Mouse (Mus musculus): ENCODE data around the gene 2810459M11Rik. TPM values are rescaled to one million over a fixed set of nuclear protein-coding genes. Genes with fewer than 3 reads are reported as not detected.
A peak's percentile ranks its signal among the peaks of the same experiment; 100 is the strongest.

The 2810459M11Rik gene
- polyA plus RNA-seq, 1 experiment from 2014 or later = 0.25 TPM

GRCm38 (mm10) chr1:86032273-86032987 lies 13.2 kb upstream of the 2810459M11Rik start:
- no peaks in the 10 kb centered on the region for H3K36me3 ChIP-seq
- no peak overlapping the region for H3K4me3 ChIP-seq
- peak overlapping the region; percentile 69 for H3K27ac ChIP-seq
- peaks cover 17% of the 10 kb centered on the region for H3K4me1 ChIP-seq (replicated peaks)
- no peaks in the 10 kb centered on the region; the same call in 1 of the 2 replicates for H3K27me3 ChIP-seq (ENCODE audit: insufficient read depth, poor library complexity, severe bottlenecking)
- peak; percentile 44 for DNase-seq (ENCODE audit: low spot score)
- WGBS = 11% methylated on average over 11 of the region's 11 CpGs
- H3K9me3 ChIP-seq = no peaks in the 10 kb centered on the region

DNA sequence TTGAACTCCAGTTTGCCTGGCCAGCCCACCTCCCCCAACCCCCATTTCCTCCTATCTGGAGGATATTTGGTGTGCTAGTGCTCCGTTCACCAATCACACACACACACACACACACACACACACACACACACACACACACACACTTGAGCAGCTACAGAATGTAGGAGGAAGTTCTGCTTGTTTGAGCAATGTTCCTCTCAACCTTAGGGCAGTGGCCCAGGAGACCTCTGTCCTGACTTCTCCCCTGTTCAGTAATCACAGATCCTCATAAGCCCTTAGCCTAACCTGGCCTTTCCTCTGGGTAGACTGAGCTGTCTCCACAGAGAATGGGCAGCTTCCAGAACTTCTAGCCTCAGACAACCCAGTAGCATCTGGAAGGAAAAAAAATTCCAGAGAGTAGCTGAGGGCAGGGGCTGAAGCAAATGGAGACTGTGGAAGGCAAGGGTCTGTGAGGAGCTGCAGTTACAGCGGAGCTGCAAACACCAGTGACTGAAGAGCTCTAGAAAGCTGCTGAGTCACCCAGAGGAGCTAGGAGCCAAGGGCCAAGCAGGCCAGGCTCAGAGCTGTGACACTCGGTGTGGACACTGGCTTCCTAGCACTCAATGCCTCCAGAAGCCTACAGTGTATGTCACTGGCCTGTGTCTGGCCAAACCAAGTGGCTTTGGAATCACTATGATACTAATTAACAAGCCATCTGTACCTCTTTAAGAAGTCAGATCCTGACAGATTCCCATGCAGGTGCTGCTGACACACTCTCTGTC lies 7.3 kb upstream of the 2810459M11Rik start:
- no peak for DNase-seq (ENCODE audit: low spot score)
- WGBS = 74% methylated on average over 3 of the region's 3 CpGs
- peaks cover 6% of the 10 kb centered on the region for H3K9me3 ChIP-seq

DNA sequence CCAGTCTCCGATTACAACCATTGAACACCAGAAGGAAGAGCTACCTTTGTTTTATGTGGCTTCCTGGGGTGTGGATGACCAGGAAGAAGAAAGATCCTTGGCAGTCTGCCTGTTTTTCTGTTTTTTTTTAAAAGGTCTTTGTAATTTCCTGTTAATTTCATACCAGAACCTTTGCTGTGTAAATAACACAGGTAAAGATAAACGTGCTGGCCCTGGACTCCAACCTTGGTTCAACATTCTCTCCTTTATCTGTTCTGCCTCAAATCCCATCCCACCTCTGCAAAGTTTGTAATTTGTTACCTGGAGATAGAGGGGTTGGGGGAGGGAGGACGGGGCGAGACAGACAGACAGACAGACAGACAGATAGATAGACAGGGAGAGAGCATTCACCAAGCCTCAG lies 5.5 kb upstream of the 2810459M11Rik start:
- no peak for DNase-seq (ENCODE audit: low spot score)
- Histone ChIP-seq H3K4me1 (replicated peaks) (no peaks in the 10 kb centered on the region), H3K27me3 (ENCODE audit: insufficient read depth, poor library complexity, severe bottlenecking) (peaks cover 23% of the 10 kb centered on the region), H3K36me3 (no peaks in the 10 kb centered on the region), H3K4me3 (no peak overlapping the region), H3K27ac (no peak overlapping the region), H3K9me3 (peaks cover 6% of the 10 kb centered on the region)
- 74% methylated on average over 4 of the region's 4 CpGs for WGBS

More for the DNA sequence above, 7.3 kb upstream of the 2810459M11Rik start:
- Histone ChIP-seq H3K27me3 (ENCODE audit: insufficient read depth, poor library complexity, severe bottlenecking) (peaks cover 5% of the 10 kb centered on the region), H3K4me3 (no peak overlapping the region), H3K4me1 (replicated peaks) (no peaks in the 10 kb centered on the region), H3K27ac (no peak overlapping the region), H3K36me3 (no peaks in the 10 kb centered on the region)

DNA sequence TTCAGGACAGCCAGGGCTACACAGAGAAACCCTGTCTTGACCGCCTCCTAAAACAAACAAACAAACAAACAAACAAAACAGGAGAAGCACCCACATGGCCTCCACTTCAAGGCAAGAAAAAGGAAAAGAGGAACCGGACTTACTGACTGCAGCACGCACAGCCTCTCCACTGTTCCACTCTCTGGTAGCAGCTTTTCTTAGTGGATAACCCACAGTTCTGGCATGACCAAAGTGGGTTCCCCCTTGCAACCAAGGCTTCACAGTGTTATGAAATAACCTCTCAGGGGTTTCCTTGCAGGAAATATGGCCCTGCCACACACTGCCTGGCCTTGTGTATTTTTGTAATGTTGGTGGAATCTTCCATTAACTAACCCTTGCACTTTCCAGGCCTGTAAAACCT lies 4.8 kb upstream of the 2810459M11Rik start:
- Histone ChIP-seq H3K4me1 (replicated peaks) (peaks cover 3% of the 10 kb centered on the region; the same call in 1 of the 2 replicates), H3K27ac (no peak overlapping the region), H3K9me3 (peaks cover 6% of the 10 kb centered on the region), H3K27me3 (ENCODE audit: insufficient read depth, poor library complexity, severe bottlenecking) (peaks cover 30% of the 10 kb centered on the region), H3K4me3 (no peak overlapping the region), H3K36me3 (no peaks in the 10 kb centered on the region)
- no peak for DNase-seq (ENCODE audit: low spot score)
- WGBS = 86% methylated on average over 3 of the region's 3 CpGs

DNA sequence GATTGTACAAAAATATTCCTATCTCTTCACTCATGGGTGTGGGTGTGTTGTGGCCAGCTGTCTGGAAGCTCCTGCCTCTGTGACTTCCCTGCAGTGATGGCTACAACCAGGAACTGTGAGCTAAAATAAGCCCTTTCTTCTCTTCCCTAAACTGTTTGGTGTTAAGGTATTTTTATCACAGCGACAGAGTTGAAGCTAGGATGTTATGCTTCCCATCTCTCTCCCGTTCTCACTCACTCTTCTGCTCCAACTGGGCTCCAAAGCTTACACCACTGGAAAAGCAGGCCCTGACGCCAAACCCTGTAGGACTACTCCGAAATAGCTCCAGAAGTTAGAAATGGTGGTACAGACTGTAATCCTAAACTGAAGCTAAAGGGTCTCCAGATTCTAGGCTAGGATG lies 607 bp upstream of the 2810459M11Rik start:
- 54% methylated on average over 4 of the region's 4 CpGs for WGBS
- Histone ChIP-seq H3K4me3 (no peak overlapping the region), H3K4me1 (replicated peaks) (peaks cover 20% of the 10 kb centered on the region), H3K27ac (no peak overlapping the region), H3K27me3 (ENCODE audit: insufficient read depth, poor library complexity, severe bottlenecking) (peaks cover 64% of the 10 kb centered on the region), H3K9me3 (peaks cover 6% of the 10 kb centered on the region), H3K36me3 (no peaks in the 10 kb centered on the region)
- no peak for DNase-seq (ENCODE audit: low spot score)

GRCm38 (mm10) chr1:86046833-86047563 lies 1.3 kb downstream of the 2810459M11Rik start:
- H3K27ac ChIP-seq = no peak overlapping the region
- no peak for DNase-seq (ENCODE audit: low spot score)
- H3K36me3 ChIP-seq = no peaks in the 10 kb centered on the region
- H3K27me3 ChIP-seq (ENCODE audit: insufficient read depth, poor library complexity, severe bottlenecking) = peaks cover 64% of the 10 kb centered on the region
- no peaks in the 10 kb centered on the region for H3K9me3 ChIP-seq
- WGBS = 4% methylated on average over 24 of the region's 24 CpGs
- peaks cover 20% of the 10 kb centered on the region for H3K4me1 ChIP-seq (replicated peaks)
- peak overlapping the region; percentile 71 for H3K4me3 ChIP-seq

- Histone ChIP-seq H3K27me3 (ENCODE audit: insufficient read depth, poor library complexity, severe bottlenecking) (peaks cover 60% of the 10 kb centered on the region), H3K4me1 (replicated peaks) (peaks cover 20% of the 10 kb centered on the region), H3K27ac (no peak overlapping the region), H3K36me3 (no peaks in the 10 kb centered on the region), H3K4me3 (no peak overlapping the region), H3K9me3 (no peaks in the 10 kb centered on the region)
- no peak for DNase-seq (ENCODE audit: low spot score)
- 79% methylated on average over 4 of the region's 4 CpGs for WGBS
Measured at GRCm38 (mm10) chr1:86048231-86048630, 2.6 kb downstream of the 2810459M11Rik start.

- no peaks in the 10 kb centered on the region for H3K36me3 ChIP-seq
- no peak overlapping the region for H3K27ac ChIP-seq
- no peaks in the 10 kb centered on the region for H3K9me3 ChIP-seq
- DNase-seq (ENCODE audit: low spot score) = no peak
- no peak overlapping the region for H3K4me3 ChIP-seq
- WGBS = 84% methylated on average over 3 of the region's 3 CpGs
- H3K27me3 ChIP-seq (ENCODE audit: insufficient read depth, poor library complexity, severe bottlenecking) = peaks cover 55% of the 10 kb centered on the region
- peaks cover 20% of the 10 kb centered on the region for H3K4me1 ChIP-seq (replicated peaks)
Measured at GRCm38 (mm10) chr1:86048744-86049143, 3.1 kb downstream of the 2810459M11Rik start.

GRCm38 (mm10) chr1:86053198-86053921 lies 7.7 kb downstream of the 2810459M11Rik start:
- Histone ChIP-seq H3K27me3 (ENCODE audit: insufficient read depth, poor library complexity, severe bottlenecking) (peaks cover 8% of the 10 kb centered on the region), H3K36me3 (no peaks in the 10 kb centered on the region), H3K27ac (no peak overlapping the region), H3K4me3 (no peak overlapping the region), H3K9me3 (no peaks in the 10 kb centered on the region), H3K4me1 (replicated peaks) (no peaks in the 10 kb centered on the region)
- DNase-seq (ENCODE audit: low spot score) = no peak
- 88% methylated on average over 12 of the region's 12 CpGs for WGBS

DNA sequence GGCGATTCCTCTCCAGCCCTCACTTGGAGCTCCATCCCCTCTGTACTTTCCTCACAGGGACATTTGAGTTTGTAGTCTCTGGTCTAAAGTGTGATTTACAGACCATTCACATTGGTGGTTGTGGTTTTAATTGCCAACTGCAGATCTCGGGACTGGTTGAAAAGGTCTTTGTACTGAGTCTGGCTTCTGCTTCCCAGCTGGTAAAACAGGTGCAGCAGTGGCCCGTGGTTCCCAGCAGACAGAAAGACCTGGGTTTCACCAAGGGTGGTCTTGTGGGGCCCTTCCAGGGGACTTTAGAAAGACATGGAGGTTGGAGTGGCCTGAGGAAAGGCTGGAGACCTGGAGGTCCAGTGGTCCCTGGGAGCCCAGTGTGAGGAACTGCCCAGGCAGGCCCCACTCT lies 9.3 kb downstream of the 2810459M11Rik start:
- Histone ChIP-seq H3K4me3 (no peak overlapping the region), H3K36me3 (no peaks in the 10 kb centered on the region), H3K27ac (no peak overlapping the region), H3K27me3 (ENCODE audit: insufficient read depth, poor library complexity, severe bottlenecking) (no peaks in the 10 kb centered on the region), H3K9me3 (no peaks in the 10 kb centered on the region), H3K4me1 (replicated peaks) (peaks cover 4% of the 10 kb centered on the region; the same call in 1 of the 2 replicates)
- WGBS = 69% methylated on average over 3 of the region's 3 CpGs
- no peak for DNase-seq (ENCODE audit: low spot score)

GRCm38 (mm10) chr1:86056284-86056683 lies 10.6 kb downstream of the 2810459M11Rik start:
- 89% methylated on average over 4 of the region's 4 CpGs for WGBS

More at GRCm38 (mm10) chr1:86056284-86056683, 10.6 kb downstream of the 2810459M11Rik start:
- Histone ChIP-seq H3K9me3 (no peaks in the 10 kb centered on the region), H3K27ac (no peak overlapping the region), H3K4me3 (no peak overlapping the region), H3K36me3 (no peaks in the 10 kb centered on the region), H3K27me3 (ENCODE audit: insufficient read depth, poor library complexity, severe bottlenecking) (no peaks in the 10 kb centered on the region), H3K4me1 (replicated peaks) (peaks cover 4% of the 10 kb centered on the region; the same call in 1 of the 2 replicates)
- no peak for DNase-seq (ENCODE audit: low spot score)

All from hindbrain, embryonic 10.5 days (tissue).